Mouse (Mus musculus) megakaryocyte, embryonic 14.5 days (primary cell): ENCODE results near the gene Suv39h1.

ENCODE experiments used
- FLI1 ChIP-seq: IDR thresholded peaks from 2 replicates; pipeline ENCODE4 v1.6.1; 2012; ENCODE audit warnings: low read length, inconsistent platforms, mixed read lengths
- GATA1 ChIP-seq: IDR thresholded peaks from 3 replicates; pipeline ENCODE4 v1.6.1; 2012; ENCODE audit warnings: mixed read lengths, low read length, inconsistent platforms, borderline replicate concordance

GRCm38 (mm10) chrX:8123821-8124470 lies 49.4 kb upstream of the Suv39h1 start:
- no peak for TF ChIP-seq GATA1
- no peak for TF ChIP-seq FLI1
